Mouse (Mus musculus): ENCODE measurements at regions not wholly inside any gene's neighbourhood (a gene's known extent, or its start where the extent isn't known, plus 50 kb on each side); places are given as distances from the start of the nearest gene placed in this dataset.

- Histone ChIP-seq H3K4me3 (no peak overlapping the region), H3K36me3 (no peaks in the 10 kb centered on the region), H3K4me2 (no peak overlapping the region), H3K9me3 (replicated peaks) (no peaks in the 10 kb centered on the region), H3K9ac (no peak overlapping the region), H3K27ac (no peak overlapping the region), H3K27me3 (replicated peaks) (no peaks in the 10 kb centered on the region), H3K4me1 (no peaks in the 10 kb centered on the region)
- no peak for ATAC-seq
- 45% methylated on average over 2 of the region's 2 CpGs for WGBS (ENCODE audit: insufficient replicate concordance)
Measured at GRCm38 (mm10) chr14:36471617-36472016, 376.9 kb downstream of the 4930474N05Rik start.

DNA sequence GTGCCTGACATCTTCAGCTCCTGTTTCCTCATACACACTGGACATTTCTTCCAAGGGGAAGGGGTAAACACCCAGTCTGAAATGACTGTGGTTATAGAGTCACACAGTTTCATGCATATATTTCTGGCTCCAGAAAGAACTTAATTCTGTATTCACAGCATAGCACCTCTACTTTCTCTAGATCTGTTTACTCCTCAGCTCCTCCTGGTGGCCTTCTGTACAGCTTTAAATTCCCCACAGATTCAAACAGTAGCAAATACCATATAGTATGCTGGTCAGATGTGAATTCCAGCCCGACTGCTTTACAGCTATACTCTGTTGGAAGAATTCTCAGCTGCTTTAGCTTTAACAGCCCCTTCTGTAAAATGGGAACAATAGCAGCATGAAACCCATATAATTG, 375.6 kb downstream of the 4930474N05Rik start:
- no peak for ATAC-seq
- 64% methylated on average over 1 of the region's 1 CpGs for WGBS (ENCODE audit: insufficient replicate concordance)
- Histone ChIP-seq H3K4me1 (no peaks in the 10 kb centered on the region), H3K27ac (no peak overlapping the region), H3K9ac (no peak overlapping the region), H3K9me3 (replicated peaks) (no peaks in the 10 kb centered on the region), H3K4me2 (no peak overlapping the region), H3K4me3 (no peak overlapping the region), H3K27me3 (replicated peaks) (no peaks in the 10 kb centered on the region), H3K36me3 (no peaks in the 10 kb centered on the region)

GRCm38 (mm10) chr14:36453049-36453448, 358.3 kb downstream of the 4930474N05Rik start:
- Histone ChIP-seq H3K36me3 (no peaks in the 10 kb centered on the region), H3K9me3 (replicated peaks) (no peaks in the 10 kb centered on the region), H3K27me3 (replicated peaks) (no peaks in the 10 kb centered on the region), H3K4me2 (no peak overlapping the region), H3K4me1 (no peaks in the 10 kb centered on the region), H3K27ac (no peak overlapping the region), H3K9ac (no peak overlapping the region), H3K4me3 (no peak overlapping the region)
- 71% methylated on average over 1 of the region's 1 CpGs for WGBS (ENCODE audit: insufficient replicate concordance)
- ATAC-seq, result no peak

- H3K27ac ChIP-seq, result no peak overlapping the region
- no peak overlapping the region for H3K4me3 ChIP-seq
- H3K4me2 ChIP-seq, result no peak overlapping the region
- H3K4me1 ChIP-seq, result no peaks in the 10 kb centered on the region
- no peaks in the 10 kb centered on the region for H3K9me3 ChIP-seq (replicated peaks)
- no peaks in the 10 kb centered on the region for H3K27me3 ChIP-seq (replicated peaks)
- H3K36me3 ChIP-seq, result no peaks in the 10 kb centered on the region
- ATAC-seq, result no peak
- no peak overlapping the region for H3K9ac ChIP-seq
Measured at GRCm38 (mm10) chr14:36450126-36450525, 355.4 kb downstream of the 4930474N05Rik start.

- Histone ChIP-seq H3K36me3 (no peaks in the 10 kb centered on the region), H3K4me1 (no peaks in the 10 kb centered on the region), H3K27me3 (replicated peaks) (no peaks in the 10 kb centered on the region), H3K27ac (no peak overlapping the region), H3K9me3 (replicated peaks) (no peaks in the 10 kb centered on the region), H3K4me2 (no peak overlapping the region), H3K4me3 (no peak overlapping the region), H3K9ac (no peak overlapping the region)
- 63% methylated on average over 3 of the region's 3 CpGs for WGBS (ENCODE audit: insufficient replicate concordance)
- ATAC-seq, result no peak
Measured at GRCm38 (mm10) chr14:36414656-36415273, 320.0 kb downstream of the 4930474N05Rik start.

DNA sequence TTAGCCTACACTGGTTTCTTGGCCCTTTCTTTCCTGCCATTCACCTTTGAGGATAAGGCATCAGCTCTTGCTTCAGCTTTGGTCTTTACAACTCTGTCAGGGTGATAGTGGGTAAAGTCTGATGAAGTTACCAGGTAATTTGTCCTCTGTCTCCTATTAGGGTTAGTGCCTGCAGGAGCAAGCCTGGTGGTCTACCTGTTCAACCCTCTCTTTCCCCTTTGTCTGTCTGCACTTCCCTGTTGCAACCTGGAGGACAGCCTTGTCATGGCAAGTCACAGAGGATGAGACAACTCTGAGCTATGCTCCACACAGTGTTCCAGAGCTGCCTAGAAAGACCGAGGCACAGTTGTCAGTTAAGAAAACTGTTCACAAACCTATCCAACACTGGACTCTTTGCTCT, 319.5 kb downstream of the 4930474N05Rik start:
- no peak overlapping the region for H3K27ac ChIP-seq
- H3K9me3 ChIP-seq (replicated peaks), result no peaks in the 10 kb centered on the region
- no peak overlapping the region for H3K4me3 ChIP-seq
- no peaks in the 10 kb centered on the region for H3K4me1 ChIP-seq
- ATAC-seq, result no peak
- no peaks in the 10 kb centered on the region for H3K36me3 ChIP-seq
- no peak overlapping the region for H3K4me2 ChIP-seq
- 57% methylated on average over 1 of the region's 1 CpGs for WGBS (ENCODE audit: insufficient replicate concordance)
- H3K27me3 ChIP-seq (replicated peaks), result no peaks in the 10 kb centered on the region
- no peak overlapping the region for H3K9ac ChIP-seq
